Mouse (Mus musculus): ENCODE data around the gene Nrd1. TPM values are rescaled to one million over a fixed set of nuclear protein-coding genes. Genes with fewer than 3 reads are reported as not detected.

Gene Nrd1
- polyA plus RNA-seq, 1 experiment from 2014 or later, result 73.1 TPM

GRCm38 (mm10) chr4:109042739-109043138 lies 42.3 kb downstream of the Nrd1 start:
- no peaks in the 10 kb centered on the region for H3K27me3 ChIP-seq (ENCODE audit: poor library complexity, severe bottlenecking)
- H3K27ac ChIP-seq, result no peak overlapping the region
- no peaks in the 10 kb centered on the region for H3K4me1 ChIP-seq
- no peaks in the 10 kb centered on the region; the same call in 1 of the 2 replicates for H3K9me3 ChIP-seq
- WGBS, result 91% methylated on average over 4 of the region's 4 CpGs
- no peak for DNase-seq (ENCODE audit: extremely low spot score, low spot score)
- peaks cover 97% of the 10 kb centered on the region for H3K36me3 ChIP-seq (replicated peaks)
- H3K4me3 ChIP-seq, result no peak overlapping the region

- WGBS, result 96% methylated on average over 5 of the region's 5 CpGs
- H3K27me3 ChIP-seq (ENCODE audit: poor library complexity, severe bottlenecking), result no peaks in the 10 kb centered on the region
- peaks cover 97% of the 10 kb centered on the region for H3K36me3 ChIP-seq (replicated peaks)
- H3K4me3 ChIP-seq, result no peak overlapping the region
- no peak overlapping the region for H3K27ac ChIP-seq
- no peaks in the 10 kb centered on the region for H3K4me1 ChIP-seq
- no peaks in the 10 kb centered on the region; the same call in 1 of the 2 replicates for H3K9me3 ChIP-seq
- no peak for DNase-seq (ENCODE audit: extremely low spot score, low spot score)
Observed at GRCm38 (mm10) chr4:109043294-109043693, 42.8 kb downstream of the Nrd1 start.

- Histone ChIP-seq H3K4me3 (no peak overlapping the region), H3K9me3 (no peaks in the 10 kb centered on the region; the same call in 1 of the 2 replicates), H3K36me3 (replicated peaks) (peaks cover 97% of the 10 kb centered on the region), H3K4me1 (no peaks in the 10 kb centered on the region), H3K27me3 (ENCODE audit: poor library complexity, severe bottlenecking) (no peaks in the 10 kb centered on the region), H3K27ac (no peak overlapping the region)
- WGBS, result 92% methylated on average over 5 of the region's 5 CpGs
- DNase-seq (ENCODE audit: extremely low spot score, low spot score), result no peak
Observed at GRCm38 (mm10) chr4:109043756-109044155, 43.3 kb downstream of the Nrd1 start.

- no peak for DNase-seq (ENCODE audit: extremely low spot score, low spot score)
- H3K27ac ChIP-seq, result no peak overlapping the region
- no peak overlapping the region for H3K4me3 ChIP-seq
- H3K9me3 ChIP-seq, result no peaks in the 10 kb centered on the region
- no peaks in the 10 kb centered on the region for H3K4me1 ChIP-seq
- 92% methylated on average over 4 of the region's 4 CpGs for WGBS
- peaks cover 94% of the 10 kb centered on the region for H3K36me3 ChIP-seq (replicated peaks)
- no peaks in the 10 kb centered on the region for H3K27me3 ChIP-seq (ENCODE audit: poor library complexity, severe bottlenecking)
Observed at GRCm38 (mm10) chr4:109048258-109048657, 47.8 kb downstream of the Nrd1 start.

- H3K4me1 ChIP-seq, result no peaks in the 10 kb centered on the region
- no peak for DNase-seq (ENCODE audit: extremely low spot score, low spot score)
- H3K36me3 ChIP-seq (replicated peaks), result peaks cover 95% of the 10 kb centered on the region
- H3K27me3 ChIP-seq (ENCODE audit: poor library complexity, severe bottlenecking), result no peaks in the 10 kb centered on the region
- no peak overlapping the region for H3K4me3 ChIP-seq
- H3K9me3 ChIP-seq, result no peaks in the 10 kb centered on the region
- no peak overlapping the region for H3K27ac ChIP-seq
- WGBS, result 94% methylated on average over 1 of the region's 1 CpGs
Observed at GRCm38 (mm10) chr4:109052282-109052681, 51.8 kb downstream of the Nrd1 start.

- Histone ChIP-seq H3K4me3 (no peak overlapping the region), H3K4me1 (no peaks in the 10 kb centered on the region), H3K9me3 (no peaks in the 10 kb centered on the region), H3K36me3 (replicated peaks) (peaks cover 95% of the 10 kb centered on the region), H3K27ac (no peak overlapping the region), H3K27me3 (ENCODE audit: poor library complexity, severe bottlenecking) (no peaks in the 10 kb centered on the region)
- 85% methylated on average over 9 of the region's 9 CpGs for WGBS
- no peak for DNase-seq (ENCODE audit: extremely low spot score, low spot score)
Observed at GRCm38 (mm10) chr4:109054003-109054402, 53.5 kb downstream of the Nrd1 start.

GRCm38 (mm10) chr4:109056351-109056750 lies 55.9 kb downstream of the Nrd1 start:
- Histone ChIP-seq H3K36me3 (replicated peaks) (peaks cover 95% of the 10 kb centered on the region), H3K27ac (no peak overlapping the region), H3K9me3 (no peaks in the 10 kb centered on the region), H3K4me1 (no peaks in the 10 kb centered on the region), H3K4me3 (no peak overlapping the region), H3K27me3 (ENCODE audit: poor library complexity, severe bottlenecking) (no peaks in the 10 kb centered on the region)
- 87% methylated on average over 7 of the region's 7 CpGs for WGBS
- no peak for DNase-seq (ENCODE audit: extremely low spot score, low spot score)

- no peak overlapping the region for H3K27ac ChIP-seq
- H3K9me3 ChIP-seq, result no peaks in the 10 kb centered on the region
- H3K36me3 ChIP-seq (replicated peaks), result peaks cover 95% of the 10 kb centered on the region
- no peak for DNase-seq (ENCODE audit: extremely low spot score, low spot score)
- no peaks in the 10 kb centered on the region for H3K4me1 ChIP-seq
- H3K4me3 ChIP-seq, result no peak overlapping the region
- no peaks in the 10 kb centered on the region for H3K27me3 ChIP-seq (ENCODE audit: poor library complexity, severe bottlenecking)
- WGBS, result 94% methylated on average over 8 of the region's 8 CpGs
Observed at GRCm38 (mm10) chr4:109057640-109058039, 57.2 kb downstream of the Nrd1 start.

GRCm38 (mm10) chr4:109059255-109059821 lies 58.9 kb downstream of the Nrd1 start:
- WGBS, result 95% methylated on average over 4 of the region's 4 CpGs
- no peaks in the 10 kb centered on the region for H3K9me3 ChIP-seq

GRCm38 (mm10) chr4:109064941-109065340 lies 64.5 kb downstream of the Nrd1 start:
- H3K36me3 ChIP-seq (replicated peaks), result peaks cover 88% of the 10 kb centered on the region

More at GRCm38 (mm10) chr4:109059255-109059821, 58.9 kb downstream of the Nrd1 start:
- Histone ChIP-seq H3K36me3 (replicated peaks) (peaks cover 97% of the 10 kb centered on the region), H3K27ac (no peak overlapping the region), H3K4me3 (no peak overlapping the region), H3K27me3 (ENCODE audit: poor library complexity, severe bottlenecking) (no peaks in the 10 kb centered on the region), H3K4me1 (no peaks in the 10 kb centered on the region)
- no peak for DNase-seq (ENCODE audit: extremely low spot score, low spot score)

GRCm38 (mm10) chr4:109065714-109066113 lies 65.3 kb downstream of the Nrd1 start:
- H3K27me3 ChIP-seq (ENCODE audit: poor library complexity, severe bottlenecking), result no peaks in the 10 kb centered on the region
- 92% methylated on average over 5 of the region's 5 CpGs for WGBS
- DNase-seq (ENCODE audit: extremely low spot score, low spot score), result no peak
- no peak overlapping the region for H3K4me3 ChIP-seq
- no peaks in the 10 kb centered on the region for H3K4me1 ChIP-seq
- H3K9me3 ChIP-seq, result no peaks in the 10 kb centered on the region
- H3K27ac ChIP-seq, result no peak overlapping the region
- peaks cover 86% of the 10 kb centered on the region for H3K36me3 ChIP-seq (replicated peaks)

More at GRCm38 (mm10) chr4:109064941-109065340, 64.5 kb downstream of the Nrd1 start:
- Histone ChIP-seq H3K27ac (no peak overlapping the region), H3K4me3 (no peak overlapping the region), H3K4me1 (no peaks in the 10 kb centered on the region), H3K9me3 (no peaks in the 10 kb centered on the region), H3K27me3 (ENCODE audit: poor library complexity, severe bottlenecking) (no peaks in the 10 kb centered on the region)
- WGBS, result 91% methylated on average over 6 of the region's 6 CpGs
- DNase-seq (ENCODE audit: extremely low spot score, low spot score), result no peak

- DNase-seq (ENCODE audit: extremely low spot score, low spot score), result no peak
- no peaks in the 10 kb centered on the region; the same call in 1 of the 2 replicates for H3K4me1 ChIP-seq
- no peak overlapping the region for H3K4me3 ChIP-seq
- 94% methylated on average over 6 of the region's 6 CpGs for WGBS
- no peaks in the 10 kb centered on the region for H3K9me3 ChIP-seq
- H3K27me3 ChIP-seq (ENCODE audit: poor library complexity, severe bottlenecking), result no peaks in the 10 kb centered on the region
- H3K27ac ChIP-seq, result no peak overlapping the region
- H3K36me3 ChIP-seq (replicated peaks), result peaks cover 37% of the 10 kb centered on the region
Observed at GRCm38 (mm10) chr4:109072891-109073290, 72.4 kb downstream of the Nrd1 start.

- WGBS, result 84% methylated on average over 3 of the region's 3 CpGs
- no peaks in the 10 kb centered on the region; the same call in 1 of the 2 replicates for H3K4me1 ChIP-seq
- no peak overlapping the region for H3K4me3 ChIP-seq
- H3K27me3 ChIP-seq (ENCODE audit: poor library complexity, severe bottlenecking), result no peaks in the 10 kb centered on the region
- no peak for DNase-seq (ENCODE audit: extremely low spot score, low spot score)
- no peak overlapping the region for H3K27ac ChIP-seq
- no peaks in the 10 kb centered on the region for H3K9me3 ChIP-seq
- H3K36me3 ChIP-seq (replicated peaks), result peaks cover 37% of the 10 kb centered on the region
Observed at GRCm38 (mm10) chr4:109073296-109073695, 72.8 kb downstream of the Nrd1 start.
